Mouse (Mus musculus): Measurements from ENCODE around the gene Rae1. TPM values are rescaled to one million over a fixed set of nuclear protein-coding genes. Genes with fewer than 3 reads are reported as not detected.

The Rae1 gene
- total RNA-seq, 2 experiments from 2014 or later = 11.4 to 12.8 TPM

Other genes with a start within 250 kb of the Rae1 start
- gene Bmp7, start 59.8 kb upstream of the Rae1 start, total RNA-seq (2021) = under 1 TPM; 0.37 to 0.74 TPM
- gene Spo11, start 22.4 kb upstream of the Rae1 start, total RNA-seq (2021) = under 1 TPM in 1 of 2 experiments, not detected in 1; 0.51 TPM
- gene Rbm38, start 20.4 kb downstream of the Rae1 start, total RNA-seq (2021) = 100 to 1,000 TPM; 180 to 220 TPM
- under 1 TPM in 1 of 2 experiments, not detected in 1; 0.15 TPM for gene Ctcfl, start 119.4 kb downstream of the Rae1 start, total RNA-seq (2021)
- gene Pck1, start 152.9 kb downstream of the Rae1 start, total RNA-seq (2021) = 1 to 10 TPM; 2.8 to 8.8 TPM
- under 1 TPM in 1 of 2 experiments, not detected in 1; 0.30 TPM for gene Zbp1, start 218.8 kb downstream of the Rae1 start, total RNA-seq (2021)